Mouse (Mus musculus): ENCODE data around the gene Trmt5. TPM values are rescaled to one million over a fixed set of nuclear protein-coding genes. Genes with fewer than 3 reads are reported as not detected.

The Trmt5 gene
- total and polyA plus RNA-seq, 2 experiments from 2014 or later, result 8.6 to 26.6 TPM

- no peak overlapping the region for H3K4me3 ChIP-seq (ENCODE audit: low read depth, low read length)
- H3K9ac ChIP-seq (replicated peaks; ENCODE audit: low read depth, low read length), result no peak overlapping the region
- no peaks in the 10 kb centered on the region for H3K9me3 ChIP-seq (replicated peaks; ENCODE audit: control insufficient read depth, low read length)
- DNase-seq (ENCODE audit: low spot score) (no peak), ATAC-seq (ENCODE audit: insufficient read depth, low read depth) (no peak)
- no peaks in the 10 kb centered on the region; the same call in 1 of the 2 replicates for H3K36me3 ChIP-seq (replicated peaks; ENCODE audit: control insufficient read depth, insufficient read depth, low read length)
- H3K4me1 ChIP-seq (ENCODE audit: control insufficient read depth, insufficient read depth), result no peaks in the 10 kb centered on the region
- H3K27me3 ChIP-seq (ENCODE audit: control insufficient read depth, insufficient read depth, low read length), result no peaks in the 10 kb centered on the region
- H3K27ac ChIP-seq (ENCODE audit: low read depth), result no peak overlapping the region
- 79% methylated on average over 7 of the region's 7 CpGs for WGBS
- H3K4me2 ChIP-seq (ENCODE audit: low read depth, low read length), result no peak overlapping the region
- no peak for TF ChIP-seq CTCF (IDR thresholded peaks at IDR 0.05; ENCODE audit: low read depth)
These were observed 31.5 kb upstream of the Trmt5 start for GRCm38 (mm10) chr12:73317706-73318686.

- Histone ChIP-seq H3K4me2 (ENCODE audit: low read depth, low read length) (no peak overlapping the region), H3K36me3 (replicated peaks; ENCODE audit: control insufficient read depth, insufficient read depth, low read length) (no peaks in the 10 kb centered on the region), H3K4me3 (ENCODE audit: low read depth, low read length) (no peak overlapping the region), H3K9me3 (replicated peaks; ENCODE audit: control insufficient read depth, low read length) (no peaks in the 10 kb centered on the region), H3K27ac (ENCODE audit: low read depth) (no peak overlapping the region), H3K27me3 (ENCODE audit: control insufficient read depth, insufficient read depth, low read length) (no peaks in the 10 kb centered on the region), H3K9ac (replicated peaks; ENCODE audit: low read depth, low read length) (no peak overlapping the region), H3K4me1 (ENCODE audit: control insufficient read depth, insufficient read depth) (no peaks in the 10 kb centered on the region)
- ATAC-seq (ENCODE audit: insufficient read depth, low read depth) (no peak), DNase-seq (ENCODE audit: low spot score) (no peak)
- no peak for TF ChIP-seq EP300 (IDR thresholded peaks at IDR 0.05; ENCODE audit: low read depth)
- TF ChIP-seq CTCF (IDR thresholded peaks at IDR 0.05; ENCODE audit: low read depth), result no peak
- 76% methylated on average over 2 of the region's 2 CpGs for WGBS
These were observed 22.2 kb upstream of the Trmt5 start for GRCm38 (mm10) chr12:73308711-73309110.

DNA sequence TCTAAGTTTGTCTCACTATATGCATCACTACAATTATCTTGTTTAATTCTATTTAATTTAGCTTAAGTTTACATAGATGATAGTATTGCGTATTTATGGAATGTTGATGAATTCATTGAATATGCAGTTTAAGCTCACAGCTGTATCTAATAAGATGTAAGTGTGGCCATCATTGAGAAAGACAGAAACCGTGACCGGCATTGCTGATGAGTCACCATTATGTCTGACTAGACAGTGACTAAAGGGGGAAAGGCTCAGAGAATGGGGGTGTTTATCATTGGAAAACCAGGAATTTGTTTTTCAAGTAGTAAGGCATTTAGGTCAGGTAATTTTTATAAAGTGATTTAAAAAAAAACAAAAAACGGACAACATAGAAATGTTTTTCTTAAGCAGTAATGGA is 21.2 kb upstream of the Trmt5 start:
- no peaks in the 10 kb centered on the region for H3K36me3 ChIP-seq (replicated peaks; ENCODE audit: control insufficient read depth, insufficient read depth, low read length)
- H3K27ac ChIP-seq (ENCODE audit: low read depth), result no peak overlapping the region
- no peak for DNase-seq (ENCODE audit: low spot score)
- no peaks in the 10 kb centered on the region for H3K27me3 ChIP-seq (ENCODE audit: control insufficient read depth, insufficient read depth, low read length)
- no peak overlapping the region for H3K4me2 ChIP-seq (ENCODE audit: low read depth, low read length)
- no peaks in the 10 kb centered on the region for H3K4me1 ChIP-seq (ENCODE audit: control insufficient read depth, insufficient read depth)
- WGBS, result 91% methylated on average over 4 of the region's 4 CpGs
- no peak for TF ChIP-seq CTCF (IDR thresholded peaks at IDR 0.05; ENCODE audit: low read depth)
- no peak for TF ChIP-seq EP300 (IDR thresholded peaks at IDR 0.05; ENCODE audit: low read depth)
- no peak overlapping the region for H3K9ac ChIP-seq (replicated peaks; ENCODE audit: low read depth, low read length)
- no peak for ATAC-seq (ENCODE audit: insufficient read depth, low read depth)
- H3K4me3 ChIP-seq (ENCODE audit: low read depth, low read length), result no peak overlapping the region
- no peaks in the 10 kb centered on the region for H3K9me3 ChIP-seq (replicated peaks; ENCODE audit: control insufficient read depth, low read length)

- DNase-seq (ENCODE audit: low spot score), result no peak
- Histone ChIP-seq H3K27me3 (ENCODE audit: control insufficient read depth, insufficient read depth, low read length) (no peaks in the 10 kb centered on the region), H3K4me3 (ENCODE audit: low read depth, low read length) (no peak overlapping the region), H3K27ac (ENCODE audit: low read depth) (no peak overlapping the region), H3K9ac (replicated peaks; ENCODE audit: low read depth, low read length) (no peak overlapping the region), H3K9me3 (replicated peaks; ENCODE audit: control insufficient read depth, low read length) (no peaks in the 10 kb centered on the region), H3K4me2 (ENCODE audit: low read depth, low read length) (no peak overlapping the region), H3K4me1 (ENCODE audit: control insufficient read depth, insufficient read depth) (no peaks in the 10 kb centered on the region), H3K36me3 (replicated peaks; ENCODE audit: control insufficient read depth, insufficient read depth, low read length) (no peaks in the 10 kb centered on the region)
- TF ChIP-seq CTCF (IDR thresholded peaks at IDR 0.05; ENCODE audit: low read depth) (no peak), EP300 (IDR thresholded peaks at IDR 0.05; ENCODE audit: low read depth) (no peak)
- WGBS, result 75% methylated on average over 4 of the region's 4 CpGs
- ATAC-seq (ENCODE audit: insufficient read depth, low read depth), result no peak
These were observed 18.1 kb upstream of the Trmt5 start for GRCm38 (mm10) chr12:73304636-73305035.

DNA sequence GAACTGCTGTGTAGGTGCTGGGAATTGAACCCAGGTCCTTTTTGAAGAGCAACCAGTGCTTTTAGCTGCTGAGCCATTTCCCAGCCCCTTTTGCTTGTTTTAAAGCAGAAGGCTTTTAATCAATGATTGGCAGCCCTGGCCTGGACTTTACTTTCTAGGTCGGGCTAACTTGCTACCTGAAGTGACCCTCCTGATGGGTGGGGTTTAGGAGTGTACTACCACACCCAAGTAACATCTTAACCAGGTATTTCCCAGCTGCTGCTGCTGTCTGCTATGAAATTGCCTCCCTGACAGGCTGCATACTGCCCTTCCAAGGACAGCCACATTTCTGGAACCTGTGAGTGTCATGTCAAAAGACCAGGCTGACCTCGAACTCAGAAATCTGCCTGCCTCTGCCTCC is 14.0 kb upstream of the Trmt5 start:
- H3K4me2 ChIP-seq (ENCODE audit: low read depth, low read length), result no peak overlapping the region
- H3K4me1 ChIP-seq (ENCODE audit: control insufficient read depth, insufficient read depth), result no peaks in the 10 kb centered on the region
- H3K4me3 ChIP-seq (ENCODE audit: low read depth, low read length), result no peak overlapping the region
- H3K36me3 ChIP-seq (replicated peaks; ENCODE audit: control insufficient read depth, insufficient read depth, low read length), result no peaks in the 10 kb centered on the region
- no peak overlapping the region for H3K27ac ChIP-seq (ENCODE audit: low read depth)
- 82% methylated on average over 2 of the region's 2 CpGs for WGBS
- H3K9ac ChIP-seq (replicated peaks; ENCODE audit: low read depth, low read length), result no peak overlapping the region
- TF ChIP-seq EP300 (IDR thresholded peaks at IDR 0.05; ENCODE audit: low read depth) (no peak), CTCF (IDR thresholded peaks at IDR 0.05; ENCODE audit: low read depth) (no peak)
- H3K9me3 ChIP-seq (replicated peaks; ENCODE audit: control insufficient read depth, low read length), result no peaks in the 10 kb centered on the region
- H3K27me3 ChIP-seq (ENCODE audit: control insufficient read depth, insufficient read depth, low read length), result no peaks in the 10 kb centered on the region
- no peak for DNase-seq (ENCODE audit: low spot score)
- no peak for ATAC-seq (ENCODE audit: insufficient read depth, low read depth)

All from heart, postnatal 0 days (tissue).